ENCODE assay signal across 10 mouse cellular contexts in genomic region chr10:127340577-127341359, GRCm38 (mm10). TPM values are rescaled to one million over a fixed set of nuclear protein-coding genes. Genes with fewer than 3 reads are reported as not detected.
DNase-seq lines count a peak whose midpoint lies in the region; ATAC-seq and TF ChIP-seq lines count a peak whose summit lies in the region.
"Had no signal": no experiment of that assay in that cellular context is flagged by ENCODE, and none has a peak within 500 bp of the region (broad histone marks: within the 10 kb centered on the region; RNA-seq: fewer than 3 reads in every experiment).

No protein-coding gene starts in this region.

- no peak for DNase-seq in heart, adult 2 months
- no peak for DNase-seq in heart, postnatal 36 days
- DNase-seq in ES-CJ7 (ENCODE audit: low read depth, low spot score), result peak; percentile 64
- no peak for DNase-seq in c-Kit-positive CD71-positive TER-119-positive erythroid progenitor cells, embryonic 14.5 days (ENCODE audit: low spot score)
- no peak for DNase-seq in gastrocnemius, postnatal 36 days
- no peak for DNase-seq in layer of hippocampus, adult 18-20 months (ENCODE audit: low spot score in 2 of 2)

- H3K4me1 ChIP-seq in heart, adult 2 months (ENCODE audit: control insufficient read depth, insufficient read depth, low read length), result peaks cover 2% of the 10 kb centered on the region; the same call in 1 of the 2 replicates
- H3K4me1 ChIP-seq in liver, embryonic 16.5 days (ENCODE audit: control insufficient read depth, low read depth, low read length), result peaks cover 23% of the 10 kb centered on the region

- no peak for TF ChIP-seq POLR2A in heart, adult 2 months (IDR thresholded peaks at IDR 0.05; ENCODE audit: insufficient read depth, low read depth, low read length)

- H3K27ac ChIP-seq in heart, adult 2 months, result no peak overlapping the region; the same call in 1 of the 2 replicates
- H3K27ac ChIP-seq in liver, embryonic 16.5 days (ENCODE audit: low read length), result no peak overlapping the region

- peak overlapping the region; percentile 33 for H3K4me3 ChIP-seq in heart, adult 2 months
- H3K4me3 ChIP-seq in liver, embryonic 16.5 days (ENCODE audit: low read depth, low read length), result peak overlapping the region; percentile 45

- H3K9me3 ChIP-seq in liver, embryonic 16.5 days (replicated peaks; ENCODE audit: control insufficient read depth, low read length), result no peaks in the 10 kb centered on the region

- H3K36me3 ChIP-seq in heart, adult 2 months (ENCODE audit: control insufficient read depth, insufficient read depth, low read length), result no peaks in the 10 kb centered on the region
- no peaks in the 10 kb centered on the region for H3K36me3 ChIP-seq in liver, embryonic 16.5 days (ENCODE audit: control insufficient read depth, insufficient read depth)

- intact Hi-C loops in heart, adult 2 months (cut with DNase I), result loop anchor here (5.0 kb wide), 1 partner anchor 163 kb away; no protein-coding TSS in a partner anchor
- intact Hi-C loops in heart, postnatal 36 days (cut with DNase I), result no loop called here
- intact Hi-C loops in gastrocnemius, postnatal 36 days (cut with DNase I), result loop anchor here (5.0 kb wide), 1 partner anchor 163 kb away; no protein-coding TSS in a partner anchor

- 5% methylated on average over 27 of the region's 27 CpGs for WGBS in heart, adult 2 months
- WGBS in liver, embryonic 16.5 days (ENCODE audit: insufficient replicate concordance), result 2% methylated on average over 27 of the region's 27 CpGs

- H3K4me2 ChIP-seq in liver, embryonic 16.5 days (ENCODE audit: low read depth, low read length), result peak overlapping the region; percentile 54; the same call in 1 of the 2 replicates

- TF ChIP-seq CTCF in heart, adult 2 months (IDR thresholded peaks at IDR 0.05), result no peak

- H3K27me3 ChIP-seq in heart, adult 2 months (ENCODE audit: control insufficient read depth, insufficient read depth, low read length), result no peaks in the 10 kb centered on the region; the same call in 1 of the 2 replicates
- peaks cover 53% of the 10 kb centered on the region for H3K27me3 ChIP-seq in liver, embryonic 16.5 days (ENCODE audit: control insufficient read depth, insufficient read depth, low read depth, low read length)

- no peak overlapping the region for H3K9ac ChIP-seq in heart, adult 2 months (ENCODE audit: low read depth, low read length)
- no peak overlapping the region; the same call in 1 of the 2 replicates for H3K9ac ChIP-seq in liver, embryonic 16.5 days (ENCODE audit: low read depth, low read length)

- no peaks in the 10 kb centered on the region for H3K79me2 ChIP-seq in heart, adult 2 months (replicated peaks; ENCODE audit: control insufficient read depth, insufficient read depth, low read length)

- TF ChIP-seq EP300 in heart, adult 2 months (IDR thresholded peaks at IDR 0.05; ENCODE audit: insufficient read depth, low read depth, low read length), result no peak

- 0 out of 2 replicates have a peak, but pooled peaks have one; percentile 11 for ATAC-seq in granulocyte monocyte progenitor cell, adult 5-6 weeks (replicated peaks; ENCODE audit: poor library complexity, severe bottlenecking)
- no peak for ATAC-seq in liver, embryonic 16.5 days (ENCODE audit: low read depth)
- ATAC-seq: Patski had no signal

RNA-seq across cellular contexts. Expression of gene Gli1, which starts 1.0 kb away (rescaled TPM):
- total RNA-seq in heart, adult 2 months (2021), result under 1 TPM; 0.91 to 0.96 TPM
- polyA plus RNA-seq in heart, adult 2 months (2012; rRNA removed), result 2.4 and 3.2 TPM in 2 replicates
- total RNA-seq in heart, postnatal 36 days (2021), result 1 to 10 TPM; 1.0 to 2.6 TPM
- not detected in 2 replicates for total RNA-seq in granulocyte monocyte progenitor cell, adult 5-6 weeks (2014; fragmentation: Nextera tagmentation)
- not detected in 2 replicates for total RNA-seq in granulocyte monocyte progenitor cell, adult 5-6 weeks (2017)
- 0.15 and 0.21 TPM in 2 replicates for polyA plus RNA-seq in liver, embryonic 16.5 days (2015; fragmentation: Nextera tagmentation; extraction: Ambion mirVana)
- 1 to 10 TPM; 1.0 to 1.5 TPM for total RNA-seq in gastrocnemius, postnatal 36 days (2021)
- total RNA-seq in layer of hippocampus, adult 18-20 months (2021), result 1 to 10 TPM; 1.5 to 2.0 TPM

RNA-seq across cellular contexts. Expression of gene Inhbe, which starts 13.4 kb away (rescaled TPM):
- not detected for total RNA-seq in heart, adult 2 months (2021)
- polyA plus RNA-seq in heart, adult 2 months (2012; rRNA removed), result not detected in 2 replicates
- not detected for total RNA-seq in heart, postnatal 36 days (2021)
- not detected in 2 replicates for total RNA-seq in granulocyte monocyte progenitor cell, adult 5-6 weeks (2014; fragmentation: Nextera tagmentation)
- total RNA-seq in granulocyte monocyte progenitor cell, adult 5-6 weeks (2017), result not detected in 2 replicates
- polyA plus RNA-seq in liver, embryonic 16.5 days (2015; fragmentation: Nextera tagmentation; extraction: Ambion mirVana), result 0.78 and 0.99 TPM in 2 replicates
- not detected for total RNA-seq in gastrocnemius, postnatal 36 days (2021)
- not detected for total RNA-seq in layer of hippocampus, adult 18-20 months (2021)
- polyA plus RNA-seq: large intestine, adult 2 months had no signal

RNA-seq across cellular contexts. Expression of gene Arhgap9, which starts 19.0 kb away (rescaled TPM):
- total RNA-seq in heart, adult 2 months (2021), result 1 to 10 TPM; 2.3 to 2.4 TPM
- polyA plus RNA-seq in heart, adult 2 months (2012; rRNA removed), result 2.5 and 4.8 TPM in 2 replicates
- total RNA-seq in heart, postnatal 36 days (2021), result 1 to 10 TPM; 3.1 to 3.6 TPM
- total RNA-seq in granulocyte monocyte progenitor cell, adult 5-6 weeks (2014; fragmentation: Nextera tagmentation), result 46.0 and 53.1 TPM in 2 replicates
- 34.7 and 51.8 TPM in 2 replicates for total RNA-seq in granulocyte monocyte progenitor cell, adult 5-6 weeks (2017)
- 12.2 and 13.2 TPM in 2 replicates for polyA plus RNA-seq in liver, embryonic 16.5 days (2015; fragmentation: Nextera tagmentation; extraction: Ambion mirVana)
- 1 to 10 TPM in 1 of 2 experiments, under 1 TPM in 1; 0.96 to 1.3 TPM for total RNA-seq in gastrocnemius, postnatal 36 days (2021)
- total RNA-seq in layer of hippocampus, adult 18-20 months (2021), result under 1 TPM; 0.84 to 0.92 TPM
- polyA plus RNA-seq: Patski had no signal

RNA-seq across cellular contexts. Expression of gene Mars, which starts 29.2 kb away (rescaled TPM):
- 10 to 100 TPM; 42.6 to 47.7 TPM for total RNA-seq in heart, adult 2 months (2021)
- polyA plus RNA-seq in heart, adult 2 months (2012; rRNA removed), result 36.6 and 51.3 TPM in 2 replicates
- total RNA-seq in heart, postnatal 36 days (2021), result 10 to 100 TPM; 41.0 to 46.4 TPM
- total RNA-seq in granulocyte monocyte progenitor cell, adult 5-6 weeks (2014; fragmentation: Nextera tagmentation), result 63.0 and 105 TPM in 2 replicates
- total RNA-seq in granulocyte monocyte progenitor cell, adult 5-6 weeks (2017), result 193 and 221 TPM in 2 replicates
- polyA plus RNA-seq in liver, embryonic 16.5 days (2015; fragmentation: Nextera tagmentation; extraction: Ambion mirVana), result 100 and 109 TPM in 2 replicates
- 10 to 100 TPM; 54.1 to 56.1 TPM for total RNA-seq in gastrocnemius, postnatal 36 days (2021)
- 10 to 100 TPM; 55.2 to 57.5 TPM for total RNA-seq in layer of hippocampus, adult 18-20 months (2021)

RNA-seq across cellular contexts. Expression of gene Inhbc, which starts 29.5 kb away (rescaled TPM):
- total RNA-seq in heart, adult 2 months (2021), result not detected
- polyA plus RNA-seq in heart, adult 2 months (2012; rRNA removed), result 0.18 TPM in 1 of 2 replicates, not detected in the other
- total RNA-seq in heart, postnatal 36 days (2021), result not detected
- not detected in 2 replicates for total RNA-seq in granulocyte monocyte progenitor cell, adult 5-6 weeks (2014; fragmentation: Nextera tagmentation)
- total RNA-seq in granulocyte monocyte progenitor cell, adult 5-6 weeks (2017), result not detected in 2 replicates
- 4.3 and 5.9 TPM in 2 replicates for polyA plus RNA-seq in liver, embryonic 16.5 days (2015; fragmentation: Nextera tagmentation; extraction: Ambion mirVana)
- total RNA-seq in gastrocnemius, postnatal 36 days (2021), result not detected
- total RNA-seq in layer of hippocampus, adult 18-20 months (2021), result not detected
- polyA plus RNA-seq: large intestine, adult 2 months; Patski had no signal

Comparison
In these comparisons a context has a peak if more than half of its experiments do, and no peak if none do; other contexts are left out.
1. RNA of gene Arhgap9, which starts 19.0 kb away (total RNA-seq): 34.7 to 53.1 TPM in granulocyte monocyte progenitor cell, adult 5-6 weeks; 3.1 to 3.6 TPM in heart, postnatal 36 days, 2.3 to 2.4 TPM in heart, adult 2 months, 0.96 to 1.3 TPM in gastrocnemius, postnatal 36 days and 0.84 to 0.92 TPM in layer of hippocampus, adult 18-20 months; every median in the first group is over 4 times any median in the second.